Mouse (Mus musculus) limb, embryonic 14.5 days (tissue): ENCODE results near the gene Hnrnpa1. TPM values are rescaled to one million over a fixed set of nuclear protein-coding genes. Genes with fewer than 3 reads are reported as not detected.

ENCODE experiments used
- ATAC-seq: fragments of 200-750 bp; cut with Nextera tagmentation; 2 replicates; pipeline ENCODE4 v1.8.0; 2017; ENCODE audit warnings: low read depth, moderate number of reproducible peaks, moderate TSS enrichment; ENCODE audit not compliant: low FRiP score
- DNase-seq: peaks from one replicate; pipeline ENCODE4 v3.0.0-alpha.2; 2015; ENCODE audit warnings: low spot score
- H3K27ac ChIP-seq: fragments of 300-500 bp; sonication (generic); replicated peaks from 2 replicates; pipeline ENCODE4 v1.5.1; 2014; ENCODE audit warnings: low read depth, mild to moderate bottlenecking, low read length, moderate library complexity, mixed read lengths
- H3K27me3 ChIP-seq: fragments of 300-500 bp; sonication (generic); 2 replicates; pipeline ENCODE4 v1.6.1; 2014; ENCODE audit warnings: low read length, mixed read lengths; ENCODE audit not compliant: control insufficient read depth, insufficient read depth
- H3K36me3 ChIP-seq: fragments of 300-500 bp; sonication (generic); 2 replicates; pipeline ENCODE4 v1.6.1; 2014; ENCODE audit warnings: mild to moderate bottlenecking, low read length, moderate library complexity, mixed read lengths; ENCODE audit not compliant: control insufficient read depth, insufficient read depth
- H3K4me1 ChIP-seq: fragments of 300-500 bp; sonication (generic); 2 replicates; pipeline ENCODE4 v1.6.1; 2014; ENCODE audit warnings: antibody characterized with exemption, low read length, mixed read lengths; ENCODE audit not compliant: control insufficient read depth, insufficient read depth
- H3K4me2 ChIP-seq: fragments of 300-500 bp; sonication (generic); replicated peaks from 2 replicates; pipeline ENCODE4 v1.6.1; 2014; ENCODE audit warnings: low read depth, mild to moderate bottlenecking, low read length, moderate library complexity; ENCODE audit not compliant: severe bottlenecking
- H3K4me3 ChIP-seq: fragments of 300-500 bp; sonication (generic); replicated peaks from 2 replicates; pipeline ENCODE4 v1.5.1; 2014; ENCODE audit warnings: low read length
- H3K9ac ChIP-seq: fragments of 300-500 bp; sonication (generic); 2 replicates; pipeline ENCODE4 v1.6.1; 2014; ENCODE audit warnings: mild to moderate bottlenecking, low read depth, low read length, moderate library complexity; ENCODE audit not compliant: severe bottlenecking
- H3K9me3 ChIP-seq: fragments of 300-500 bp; sonication (generic); 2 replicates; pipeline ENCODE4 v1.6.1; 2016; ENCODE audit warnings: low read length; ENCODE audit not compliant: control insufficient read depth
- POLR2A ChIP-seq: fragments of 200-500 bp; IDR thresholded peaks from 2 replicates; pipeline ENCODE4 v1.8.0; 2012; ENCODE audit warnings: inconsistent platforms, mild to moderate bottlenecking, moderate library complexity, borderline replicate concordance; ENCODE audit not compliant: insufficient read depth, insufficient read length; ENCODE audit errors: extremely low read depth
- WGBS: fragments of 180-500 bp; shearing (Covaris S2); extraction: QIAGEN DNeasy Blood & Tissue Kit; methylation state at CpG from one replicate; pipeline ENCODE4 v1.1.7; 2014; 5-methylcytosine and 5-hydroxymethylcytosine counted together
- polyA plus RNA-seq, 2 experiments: library from polyadenylated mRNA; depleted of rRNA in 1 of 2; stranded (reverse) in 1 of 2; unstranded in 1 of 2; fragments of >200 nt; fragmentation: Nextera tagmentation in 1 of 2; extraction: Ambion mirVana in 1 of 2; gene quantifications; 2 replicates each; pipeline versions ENCODE4 v1.2.1 to v1.2.3; 2012 to 2014

Gene Hnrnpa1
- polyA plus RNA-seq, 2 experiments: 704 to 1,175 TPM

- Histone ChIP-seq H3K4me1 (peaks cover 13% of the 10 kb centered on the region; the same call in 1 of the 2 replicates), H3K4me3 (no peak overlapping the region), H3K27ac (no peak overlapping the region), H3K4me2 (no peak overlapping the region), H3K9me3 (no peaks in the 10 kb centered on the region), H3K9ac (no peak overlapping the region), H3K27me3 (no peaks in the 10 kb centered on the region), H3K36me3 (no peaks in the 10 kb centered on the region; the same call in none of the 2 replicates)
- TF ChIP-seq POLR2A: no peak
- WGBS: 57% methylated on average over 3 of the region's 3 CpGs
- DNase-seq (no peak), ATAC-seq (no peak)
Observed at GRCm38 (mm10) chr15:103220785-103221184, 19.4 kb upstream of the Hnrnpa1 start.

- Histone ChIP-seq H3K36me3 (no peaks in the 10 kb centered on the region; the same call in none of the 2 replicates), H3K9me3 (no peaks in the 10 kb centered on the region), H3K27me3 (no peaks in the 10 kb centered on the region), H3K4me2 (no peak overlapping the region), H3K27ac (no peak overlapping the region), H3K4me1 (peaks cover 8% of the 10 kb centered on the region; the same call in 1 of the 2 replicates), H3K4me3 (no peak overlapping the region), H3K9ac (no peak overlapping the region)
- TF ChIP-seq POLR2A: no peak
- ATAC-seq (no peak), DNase-seq (no peak)
- 100% methylated on average over 1 of the region's 1 CpGs for WGBS
Observed at GRCm38 (mm10) chr15:103221386-103221785, 18.8 kb upstream of the Hnrnpa1 start.

- 80% methylated on average over 2 of the region's 2 CpGs for WGBS
- H3K36me3 ChIP-seq: no peaks in the 10 kb centered on the region; the same call in none of the 2 replicates
- ATAC-seq: no peak
- H3K27me3 ChIP-seq: no peaks in the 10 kb centered on the region
- no peak overlapping the region for H3K27ac ChIP-seq
- H3K4me2 ChIP-seq: no peak overlapping the region
- no peak overlapping the region for H3K4me3 ChIP-seq
- H3K9ac ChIP-seq: no peak overlapping the region
- H3K9me3 ChIP-seq: no peaks in the 10 kb centered on the region
- no peak for DNase-seq
- no peak for TF ChIP-seq POLR2A
- H3K4me1 ChIP-seq: 0 out of 2 replicates have a peak, but pooled peaks cover 6% of the 10 kb centered on the region
Observed at GRCm38 (mm10) chr15:103224161-103224560, 16.1 kb upstream of the Hnrnpa1 start.

DNA sequence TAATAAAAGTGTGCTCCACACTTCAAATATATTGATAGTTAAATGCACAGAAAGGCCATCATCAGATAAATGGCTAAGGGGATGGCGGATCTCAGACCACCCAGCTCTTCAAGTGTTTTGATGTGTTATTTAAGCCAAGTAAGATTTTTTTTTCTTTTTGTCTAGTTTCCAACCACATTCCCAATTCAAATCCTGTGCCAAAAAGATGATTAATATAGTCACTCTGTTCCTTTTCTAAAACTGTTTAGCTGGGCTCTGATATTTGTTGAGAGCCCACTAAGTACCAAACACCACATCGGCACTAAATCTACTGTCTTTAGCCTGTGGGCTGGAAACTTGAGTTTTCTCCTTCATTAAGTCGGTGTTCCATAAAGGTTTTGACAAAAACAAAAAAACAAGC lies 13.2 kb upstream of the Hnrnpa1 start:
- TF ChIP-seq POLR2A: no peak
- Histone ChIP-seq H3K4me1 (0 out of 2 replicates have a peak, but pooled peaks cover 2% of the 10 kb centered on the region), H3K9ac (no peak overlapping the region), H3K27ac (no peak overlapping the region), H3K4me3 (no peak overlapping the region), H3K4me2 (no peak overlapping the region), H3K36me3 (no peaks in the 10 kb centered on the region; the same call in 1 of the 2 replicates), H3K9me3 (no peaks in the 10 kb centered on the region), H3K27me3 (no peaks in the 10 kb centered on the region)
- ATAC-seq: no peak
- 91% methylated on average over 3 of the region's 3 CpGs for WGBS
- DNase-seq: no peak

DNA sequence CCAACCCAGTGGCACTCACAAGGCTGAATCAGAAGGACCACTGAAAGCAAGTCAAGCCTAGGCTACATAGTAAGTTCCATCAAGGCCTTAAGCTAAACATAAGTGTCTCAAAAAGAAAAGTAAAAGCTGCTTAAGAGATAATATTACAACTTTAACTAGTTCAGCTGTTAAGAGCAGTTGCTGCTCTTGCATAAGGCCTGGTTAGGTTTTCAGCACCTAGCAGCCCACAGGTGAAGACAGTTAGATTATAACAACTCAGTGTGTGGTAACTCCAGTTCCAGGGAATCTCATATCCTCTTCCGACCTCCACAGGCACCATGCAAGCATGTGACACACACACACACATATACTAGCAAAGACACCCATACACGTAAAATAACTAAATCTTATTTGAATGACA lies 12.7 kb upstream of the Hnrnpa1 start:
- H3K9ac ChIP-seq: no peak overlapping the region
- TF ChIP-seq POLR2A: no peak
- no peak overlapping the region for H3K27ac ChIP-seq
- peaks cover 5% of the 10 kb centered on the region; the same call in 1 of the 2 replicates for H3K4me1 ChIP-seq
- H3K27me3 ChIP-seq: no peaks in the 10 kb centered on the region
- no peaks in the 10 kb centered on the region; the same call in 1 of the 2 replicates for H3K36me3 ChIP-seq
- no peak for ATAC-seq
- 87% methylated on average over 2 of the region's 2 CpGs for WGBS
- no peak overlapping the region for H3K4me3 ChIP-seq
- DNase-seq: no peak
- H3K9me3 ChIP-seq: no peaks in the 10 kb centered on the region
- no peak overlapping the region for H3K4me2 ChIP-seq
